Mouse (Mus musculus) MEL (cell line): ENCODE data around the gene Stim1. TPM values are rescaled to one million over a fixed set of nuclear protein-coding genes. Genes with fewer than 3 reads are reported as not detected.

Experiments
- DNase-seq: peaks from one replicate; pipeline ENCODE4 v3.0.0; 2011; ENCODE audit warnings: low read depth, low spot score
- H3K27ac ChIP-seq: 2 replicates; pipeline ENCODE4 v1.5.1; 2012; ENCODE audit warnings: low read depth, mild to moderate bottlenecking, control low read depth, low read length, moderate library complexity; ENCODE audit not compliant: control insufficient read depth
- H3K27me3 ChIP-seq, 2 experiments: fragments of 150-350 bp in 1 of 2; sonication (generic) in 1 of 2; 2 replicates each; pipeline ENCODE4 v1.6.1; 2012; ENCODE audit warnings: low read length in 2 of 2, mild to moderate bottlenecking in 2 of 2, improper control_type of control experiment in 1 of 2, moderate library complexity in 1 of 2; ENCODE audit not compliant: insufficient read depth in 2 of 2, control insufficient read depth in 1 of 2
- H3K36me3 ChIP-seq, 2 experiments: 2 replicates each; pipeline ENCODE4 v1.6.1; 2012 to 2014; ENCODE audit warnings: low read length in 2 of 2, improper control_type of control experiment in 1 of 2, inconsistent platforms in 1 of 2, mild to moderate bottlenecking in 1 of 2; ENCODE audit not compliant: insufficient read depth in 2 of 2, control insufficient read depth in 1 of 2
- H3K4me1 ChIP-seq, 2 experiments: fragments of 150-350 bp in 1 of 2; sonication (generic) in 1 of 2; 2 replicates each; pipeline ENCODE4 v1.6.1; 2012; ENCODE audit warnings: low read length in 2 of 2, improper control_type of control experiment in 1 of 2, mild to moderate bottlenecking in 1 of 2; ENCODE audit not compliant: insufficient read depth in 2 of 2, control insufficient read depth in 1 of 2
- H3K4me3 ChIP-seq, 2 experiments: fragments of 150-350 bp in 1 of 2; sonication (generic) in 1 of 2; 2 replicates each; pipeline ENCODE4 v1.5.1; 2012; ENCODE audit warnings: low read depth in 2 of 2, low read length in 2 of 2, mild to moderate bottlenecking in 2 of 2, moderate library complexity in 2 of 2, control low read depth in 1 of 2, improper control_type of control experiment in 1 of 2; ENCODE audit not compliant: control insufficient read depth in 1 of 2, insufficient read depth in 1 of 2
- H3K79me2 ChIP-seq: 2 replicates; pipeline ENCODE4 v1.6.1; 2012; ENCODE audit warnings: mild to moderate bottlenecking, low read length, moderate library complexity; ENCODE audit not compliant: control insufficient read depth, poor library complexity, insufficient read depth
- H3K9ac ChIP-seq: 2 replicates; pipeline ENCODE4 v1.6.1; 2012; ENCODE audit warnings: low read depth, mild to moderate bottlenecking, control low read depth, low read length, moderate library complexity; ENCODE audit not compliant: control insufficient read depth, poor library complexity, severe bottlenecking
- H3K9me3 ChIP-seq: fragments of 150-350 bp; sonication (generic); replicated peaks from 2 replicates; pipeline ENCODE4 v1.6.1; 2012; ENCODE audit warnings: mild to moderate bottlenecking, low read length, improper control_type of control experiment, moderate library complexity; ENCODE audit not compliant: insufficient read depth
- BHLHE40 ChIP-seq: IDR thresholded peaks from 2 replicates; pipeline ENCODE4 v1.6.1; 2012; ENCODE audit warnings: low read depth, mild to moderate bottlenecking, inconsistent platforms, low read length, improper control_type of control experiment, borderline replicate concordance
- CHD1 ChIP-seq: IDR thresholded peaks from 2 replicates; pipeline ENCODE4 v1.6.1; 2012; ENCODE audit warnings: low read depth, mild to moderate bottlenecking, inconsistent platforms, low read length, improper control_type of control experiment
- CTCF ChIP-seq, 3 experiments: IDR thresholded peaks in 2 of 3; conservative IDR thresholded peaks in 1 of 3; 2 replicates each; pipeline ENCODE4 v1.5.1; 2011 to 2012; ENCODE audit warnings: low read length in 3 of 3, low read depth in 2 of 3, mild to moderate bottlenecking in 2 of 3, improper control_type of control experiment in 1 of 3, inconsistent platforms in 1 of 3, mixed read lengths in 1 of 3, moderate library complexity in 1 of 3; ENCODE audit not compliant: control insufficient read depth in 1 of 3, insufficient read depth in 1 of 3, poor library complexity in 1 of 3, severe bottlenecking in 1 of 3
- E2F4 ChIP-seq: IDR thresholded peaks from 2 replicates; pipeline ENCODE4 v1.6.1; 2011; ENCODE audit warnings: low read depth, low read length, improper control_type of control experiment, borderline replicate concordance
- ELF1 ChIP-seq: IDR thresholded peaks from 2 replicates; pipeline ENCODE4 v1.6.1; 2014; ENCODE audit warnings: low read depth, mild to moderate bottlenecking, inconsistent platforms, low read length, improper control_type of control experiment, moderate library complexity
- EP300 ChIP-seq, 2 experiments: IDR thresholded peaks; 2 replicates each; pipeline ENCODE4 v1.6.1; 2011; ENCODE audit warnings: improper control_type of control experiment in 2 of 2, low read length in 2 of 2, low read depth in 1 of 2, mild to moderate bottlenecking in 1 of 2
- ETS1 ChIP-seq: IDR thresholded peaks from 2 replicates; pipeline ENCODE4 v1.6.1; 2012; ENCODE audit warnings: low read depth, mild to moderate bottlenecking, inconsistent platforms, low read length, improper control_type of control experiment, moderate library complexity
- GABPA ChIP-seq: IDR thresholded peaks from 2 replicates; pipeline ENCODE4 v1.6.1; 2012; ENCODE audit warnings: low read depth, mild to moderate bottlenecking, inconsistent platforms, low read length, improper control_type of control experiment, moderate library complexity
- GATA1 ChIP-seq: IDR thresholded peaks from 2 replicates; pipeline ENCODE4 v1.6.1; 2011; ENCODE audit warnings: low read depth, low read length, improper control_type of control experiment
- HCFC1 ChIP-seq: IDR thresholded peaks from 2 replicates; pipeline ENCODE4 v1.6.1; 2012; ENCODE audit warnings: low read depth, mild to moderate bottlenecking, inconsistent platforms, low read length, improper control_type of control experiment, moderate library complexity
- JUND ChIP-seq: IDR thresholded peaks from 2 replicates; pipeline ENCODE4 v1.6.1; 2011; ENCODE audit warnings: low read depth, mild to moderate bottlenecking, improper control_type of control experiment, low read length
- KAT2A ChIP-seq: conservative IDR thresholded peaks from 2 replicates; pipeline ENCODE4 v1.6.1; 2012; ENCODE audit warnings: low read depth, low read length, improper control_type of control experiment, inconsistent platforms
- MAFK ChIP-seq: IDR thresholded peaks from 2 replicates; pipeline ENCODE4 v1.6.1; 2011; ENCODE audit warnings: low read depth, mild to moderate bottlenecking, low read length, improper control_type of control experiment, borderline replicate concordance
- MAX ChIP-seq: IDR thresholded peaks from 2 replicates; pipeline ENCODE4 v1.6.1; 2011; ENCODE audit warnings: low read length, improper control_type of control experiment
- MXI1 ChIP-seq: IDR thresholded peaks from 2 replicates; pipeline ENCODE4 v1.6.1; 2011; ENCODE audit warnings: mild to moderate bottlenecking, low read depth, low read length, improper control_type of control experiment
- MYB ChIP-seq: IDR thresholded peaks from 2 replicates; pipeline ENCODE4 v1.6.1; 2011; ENCODE audit warnings: mild to moderate bottlenecking, low read depth, low read length, improper control_type of control experiment
- MYC ChIP-seq: IDR thresholded peaks from 2 replicates; pipeline ENCODE4 v1.6.1; 2011; ENCODE audit warnings: low read depth, mild to moderate bottlenecking, low read length, improper control_type of control experiment, moderate library complexity
- NELFE ChIP-seq: IDR thresholded peaks from 2 replicates; pipeline ENCODE4 v1.6.1; 2011; ENCODE audit warnings: low read depth, low read length, improper control_type of control experiment
- NRF1 ChIP-seq: IDR thresholded peaks from 2 replicates; pipeline ENCODE4 v1.6.1; 2014; ENCODE audit warnings: low read depth, mild to moderate bottlenecking, inconsistent platforms, low read length, improper control_type of control experiment, moderate library complexity; ENCODE audit not compliant: poor library complexity, insufficient read depth, severe bottlenecking
- POLR2AphosphoS2 ChIP-seq: IDR thresholded peaks from 2 replicates; pipeline ENCODE4 v1.6.1; 2011; ENCODE audit warnings: low read length, improper control_type of control experiment
- POLR2AphosphoS5 ChIP-seq: IDR thresholded peaks from 2 replicates; pipeline ENCODE4 v1.6.1; 2012; ENCODE audit warnings: low read depth, borderline replicate concordance, mild to moderate bottlenecking, inconsistent platforms, low read length, moderate library complexity, mixed read lengths
- RAD21 ChIP-seq: IDR thresholded peaks from 2 replicates; pipeline ENCODE4 v1.6.1; 2011; ENCODE audit warnings: mild to moderate bottlenecking, low read depth, low read length, improper control_type of control experiment
- RCOR1 ChIP-seq: IDR thresholded peaks from 2 replicates; pipeline ENCODE4 v1.6.1; 2012; ENCODE audit warnings: low read depth, mild to moderate bottlenecking, inconsistent platforms, low read length, improper control_type of control experiment
- SIN3A ChIP-seq: IDR thresholded peaks from 2 replicates; pipeline ENCODE4 v1.6.1; 2012; ENCODE audit warnings: low read length, improper control_type of control experiment, inconsistent platforms
- SMC3 ChIP-seq: IDR thresholded peaks from 2 replicates; pipeline ENCODE4 v1.6.1; 2011; ENCODE audit warnings: low read depth, low read length, improper control_type of control experiment
- TBP ChIP-seq: IDR thresholded peaks from 2 replicates; pipeline ENCODE4 v1.8.0; 2011; ENCODE audit warnings: low read depth, low read length, improper control_type of control experiment
- TCF12 ChIP-seq: IDR thresholded peaks from 2 replicates; pipeline ENCODE4 v1.6.1; 2014; ENCODE audit warnings: low read depth, mild to moderate bottlenecking, inconsistent platforms, low read length, improper control_type of control experiment, moderate library complexity
- UBTF ChIP-seq: IDR thresholded peaks from 2 replicates; pipeline ENCODE4 v1.6.1; 2012; ENCODE audit warnings: low read depth, mild to moderate bottlenecking, inconsistent platforms, low read length, improper control_type of control experiment, moderate library complexity, borderline replicate concordance; ENCODE audit not compliant: insufficient read depth
- USF1 ChIP-seq: IDR thresholded peaks from 2 replicates; pipeline ENCODE4 v1.6.1; 2014; ENCODE audit warnings: low read depth, mild to moderate bottlenecking, inconsistent platforms, low read length, improper control_type of control experiment, moderate library complexity
- ZC3H11A ChIP-seq: IDR thresholded peaks from 2 replicates; pipeline ENCODE4 v1.6.1; 2012; ENCODE audit warnings: low read depth, mild to moderate bottlenecking, inconsistent platforms, low read length, improper control_type of control experiment
- ZMIZ1 ChIP-seq: IDR thresholded peaks from 2 replicates; pipeline ENCODE4 v1.6.1; 2012; ENCODE audit warnings: low read depth, mild to moderate bottlenecking, inconsistent platforms, low read length, improper control_type of control experiment, moderate library complexity
- ZNF384 ChIP-seq: IDR thresholded peaks from 2 replicates; pipeline ENCODE4 v1.6.1; 2012; ENCODE audit warnings: low read depth, mild to moderate bottlenecking, inconsistent platforms, low read length, improper control_type of control experiment
- polyA plus RNA-seq, 2 experiments: library from polyadenylated mRNA; stranded (reverse) in 1 of 2; unstranded in 1 of 2; fragments of >175 nt in 1 of 2; fragments of >200 nt in 1 of 2; gene quantifications; 2 replicates each; pipeline versions ENCODE4 v1.2.1 to v1.2.4; 2012; ENCODE audit warnings: low replicate concordance in 2 of 2, low read depth in 1 of 2; ENCODE audit not compliant: insufficient read length in 2 of 2, insufficient read depth in 1 of 2, missing spikeins in 1 of 2
- total RNA-seq: library from RNA; depleted of rRNA; stranded (reverse); fragments of 300-350 nt; gene quantifications from 2 replicates; pipeline ENCODE4 v1.2.3, GENCODE M21; 2012

The Stim1 gene
- total and polyA plus RNA-seq, 3 experiments = 26.1 to 65.0 TPM; not detected in 1

DNA sequence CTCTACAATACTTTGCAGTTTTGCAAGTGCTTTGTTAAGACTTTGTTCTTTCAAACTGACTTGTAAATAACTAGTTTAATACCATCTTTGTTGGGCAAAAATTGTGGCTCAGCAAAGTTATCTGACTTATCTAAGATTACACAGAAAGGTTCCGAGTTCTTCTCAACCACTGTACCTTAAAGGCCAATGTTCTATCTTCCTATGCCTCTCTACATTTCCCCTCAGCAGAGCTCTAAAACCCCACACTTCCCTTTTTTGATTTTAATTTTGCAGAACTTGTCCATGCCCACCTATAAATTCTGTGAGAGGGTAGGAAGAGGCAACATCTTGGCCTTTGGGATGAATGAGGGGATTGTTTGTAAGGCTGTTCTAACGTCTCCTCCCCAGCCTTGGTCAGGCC, 166.7 kb downstream of the Stim1 start (continued):
- TF ChIP-seq JUND (no peak), CTCF (IDR thresholded peaks at IDR 0.05 in 2 of 3, conservative IDR thresholded peaks at IDR 0.05 in 1 of 3; ENCODE audit: control insufficient read depth in 1 of 3, insufficient read depth in 1 of 3, low read depth in 2 of 3, low read length in 3 of 3, poor library complexity in 1 of 3, severe bottlenecking in 1 of 3) (no peak), SIN3A (0 out of 2 replicates have a peak, but pooled peaks have one; percentile 26), MAX (no peak), E2F4 (no peak), ZNF384 (no peak), GATA1 (peak; percentile 74), RAD21 (no peak), MXI1 (no peak), POLR2AphosphoS2 (no peak), MAFK (no peak), POLR2AphosphoS5 (no peak), EP300 (IDR thresholded peaks at IDR 0.05; ENCODE audit: low read depth in 1 of 2, low read length in 2 of 2) (peak; percentile 28 to 64; a peak in 2 of 4 replicates), UBTF (no peak), NELFE (no peak), USF1 (no peak), GABPA (no peak), ETS1 (peak; percentile 31; the same call in 1 of the 2 replicates), CHD1 (no peak), NRF1 (no peak), TCF12 (no peak)
- TF ChIP-seq, all 39 proteins: peak for 5

DNA sequence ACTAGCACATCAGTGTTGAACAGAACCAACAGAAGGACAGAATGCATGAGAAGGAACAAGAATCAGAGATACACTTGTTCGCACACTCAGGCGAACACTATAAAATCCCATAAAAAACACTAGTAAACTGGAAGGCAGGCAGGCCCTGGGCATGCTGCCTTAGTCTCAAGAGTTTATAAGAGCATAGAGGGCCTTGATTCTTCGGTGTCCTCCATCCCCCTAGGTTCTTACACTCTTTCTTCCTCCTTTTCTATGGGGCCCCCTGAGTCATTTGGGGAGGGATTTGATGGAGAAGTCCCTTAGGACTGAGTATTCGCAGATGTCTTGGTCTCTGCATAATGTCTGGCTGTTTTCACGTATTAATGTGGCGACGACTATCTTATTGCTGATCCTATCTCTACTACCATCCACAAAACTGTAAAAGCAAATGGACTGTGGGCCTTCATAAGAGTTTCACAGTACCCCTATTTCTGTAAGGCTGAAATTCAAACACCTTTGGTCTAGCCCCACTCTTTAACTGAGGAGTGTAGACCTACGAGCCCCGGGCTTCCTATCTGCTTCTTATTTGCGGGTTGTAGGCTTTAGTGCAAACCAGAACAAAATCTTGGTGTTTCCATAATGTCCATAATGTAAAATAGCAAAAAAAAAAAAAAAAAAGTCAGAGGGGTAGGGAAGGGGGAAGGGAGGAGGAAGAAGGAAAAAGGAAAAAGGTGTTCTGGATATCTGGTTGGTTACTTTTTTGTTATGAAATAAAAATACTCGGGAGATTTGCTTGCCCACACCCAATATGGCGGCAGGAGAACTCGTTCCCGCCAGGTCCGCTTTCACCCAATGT, 173.4 kb downstream of the Stim1 start:
- H3K27ac ChIP-seq = peak overlapping the region; percentile 82
- H3K4me3 ChIP-seq = peak overlapping the region; percentile 34 to 55
- DNase-seq = peak; percentile 72
- peaks cover 9 to 32% of the 10 kb centered on the region in 2 experiments for H3K36me3 ChIP-seq
- H3K79me2 ChIP-seq = peaks cover 30% of the 10 kb centered on the region
- peaks cover 8 to 20% of the 10 kb centered on the region in 2 experiments for H3K4me1 ChIP-seq
- no peaks in the 10 kb centered on the region for H3K27me3 ChIP-seq
- H3K9ac ChIP-seq = peak overlapping the region; percentile 67
- H3K9me3 ChIP-seq = no peaks in the 10 kb centered on the region
- TF ChIP-seq MYB = no peak
- TF ChIP-seq CTCF (IDR thresholded peaks at IDR 0.05 in 2 of 3, conservative IDR thresholded peaks at IDR 0.05 in 1 of 3; ENCODE audit: control insufficient read depth in 1 of 3, insufficient read depth in 1 of 3, low read depth in 2 of 3, low read length in 3 of 3, poor library complexity in 1 of 3, severe bottlenecking in 1 of 3) = no peak
- peak; percentile 47; the same call in 1 of the 2 replicates for TF ChIP-seq GATA1
- no peak for TF ChIP-seq GABPA
- TF ChIP-seq KAT2A = no peak
- TF ChIP-seq EP300 (IDR thresholded peaks at IDR 0.05; ENCODE audit: low read depth in 1 of 2, low read length in 2 of 2) = no peak
- no peak for TF ChIP-seq ZC3H11A
- TF ChIP-seq ELF1 = no peak
- no peak for TF ChIP-seq BHLHE40
- TF ChIP-seq HCFC1 = no peak
- no peak; the same call in 1 of the 2 replicates for TF ChIP-seq TBP
- no peak for TF ChIP-seq MYC
- no peak for TF ChIP-seq ETS1
- no peak for TF ChIP-seq SMC3
- no peak for TF ChIP-seq SIN3A
- 0 out of 2 replicates have a peak, but pooled peaks have one; percentile 56 for TF ChIP-seq UBTF
- TF ChIP-seq RAD21 = no peak
- TF ChIP-seq ZMIZ1 = no peak
- peak; percentile 48; the same call in 1 of the 2 replicates for TF ChIP-seq RCOR1
- no peak for TF ChIP-seq E2F4
- TF ChIP-seq USF1 = no peak
